Mouse (Mus musculus) limb, embryonic 14.5 days (tissue): ENCODE results near the gene M6pr. TPM values are rescaled to one million over a fixed set of nuclear protein-coding genes. Genes with fewer than 3 reads are reported as not detected.

Source experiments
- ATAC-seq: fragments of 200-750 bp; cut with Nextera tagmentation; 2 replicates; pipeline ENCODE4 v1.8.0; 2017; ENCODE audit warnings: low read depth, moderate number of reproducible peaks, moderate TSS enrichment; ENCODE audit not compliant: low FRiP score
- DNase-seq: peaks from one replicate; pipeline ENCODE4 v3.0.0-alpha.2; 2015; ENCODE audit warnings: low spot score
- H3K27ac ChIP-seq: fragments of 300-500 bp; sonication (generic); replicated peaks from 2 replicates; pipeline ENCODE4 v1.5.1; 2014; ENCODE audit warnings: low read depth, mild to moderate bottlenecking, low read length, moderate library complexity, mixed read lengths
- H3K27me3 ChIP-seq: fragments of 300-500 bp; sonication (generic); 2 replicates; pipeline ENCODE4 v1.6.1; 2014; ENCODE audit warnings: low read length, mixed read lengths; ENCODE audit not compliant: control insufficient read depth, insufficient read depth
- H3K36me3 ChIP-seq: fragments of 300-500 bp; sonication (generic); 2 replicates; pipeline ENCODE4 v1.6.1; 2014; ENCODE audit warnings: mild to moderate bottlenecking, low read length, moderate library complexity, mixed read lengths; ENCODE audit not compliant: control insufficient read depth, insufficient read depth
- H3K4me1 ChIP-seq: fragments of 300-500 bp; sonication (generic); 2 replicates; pipeline ENCODE4 v1.6.1; 2014; ENCODE audit warnings: antibody characterized with exemption, low read length, mixed read lengths; ENCODE audit not compliant: control insufficient read depth, insufficient read depth
- H3K4me2 ChIP-seq: fragments of 300-500 bp; sonication (generic); replicated peaks from 2 replicates; pipeline ENCODE4 v1.6.1; 2014; ENCODE audit warnings: low read depth, mild to moderate bottlenecking, low read length, moderate library complexity; ENCODE audit not compliant: severe bottlenecking
- H3K4me3 ChIP-seq: fragments of 300-500 bp; sonication (generic); replicated peaks from 2 replicates; pipeline ENCODE4 v1.5.1; 2014; ENCODE audit warnings: low read length
- H3K9ac ChIP-seq: fragments of 300-500 bp; sonication (generic); 2 replicates; pipeline ENCODE4 v1.6.1; 2014; ENCODE audit warnings: mild to moderate bottlenecking, low read depth, low read length, moderate library complexity; ENCODE audit not compliant: severe bottlenecking
- H3K9me3 ChIP-seq: fragments of 300-500 bp; sonication (generic); 2 replicates; pipeline ENCODE4 v1.6.1; 2016; ENCODE audit warnings: low read length; ENCODE audit not compliant: control insufficient read depth
- POLR2A ChIP-seq: fragments of 200-500 bp; IDR thresholded peaks from 2 replicates; pipeline ENCODE4 v1.8.0; 2012; ENCODE audit warnings: inconsistent platforms, mild to moderate bottlenecking, moderate library complexity, borderline replicate concordance; ENCODE audit not compliant: insufficient read depth, insufficient read length; ENCODE audit errors: extremely low read depth
- WGBS: fragments of 180-500 bp; shearing (Covaris S2); extraction: QIAGEN DNeasy Blood & Tissue Kit; methylation state at CpG from one replicate; pipeline ENCODE4 v1.1.7; 2014; 5-methylcytosine and 5-hydroxymethylcytosine counted together
- polyA plus RNA-seq, 2 experiments: library from polyadenylated mRNA; depleted of rRNA in 1 of 2; stranded (reverse) in 1 of 2; unstranded in 1 of 2; fragments of >200 nt; fragmentation: Nextera tagmentation in 1 of 2; extraction: Ambion mirVana in 1 of 2; gene quantifications; 2 replicates each; pipeline versions ENCODE4 v1.2.1 to v1.2.3; 2012 to 2014

The M6pr gene
- polyA plus RNA-seq, 2 experiments = 62.6 to 84.2 TPM

DNA sequence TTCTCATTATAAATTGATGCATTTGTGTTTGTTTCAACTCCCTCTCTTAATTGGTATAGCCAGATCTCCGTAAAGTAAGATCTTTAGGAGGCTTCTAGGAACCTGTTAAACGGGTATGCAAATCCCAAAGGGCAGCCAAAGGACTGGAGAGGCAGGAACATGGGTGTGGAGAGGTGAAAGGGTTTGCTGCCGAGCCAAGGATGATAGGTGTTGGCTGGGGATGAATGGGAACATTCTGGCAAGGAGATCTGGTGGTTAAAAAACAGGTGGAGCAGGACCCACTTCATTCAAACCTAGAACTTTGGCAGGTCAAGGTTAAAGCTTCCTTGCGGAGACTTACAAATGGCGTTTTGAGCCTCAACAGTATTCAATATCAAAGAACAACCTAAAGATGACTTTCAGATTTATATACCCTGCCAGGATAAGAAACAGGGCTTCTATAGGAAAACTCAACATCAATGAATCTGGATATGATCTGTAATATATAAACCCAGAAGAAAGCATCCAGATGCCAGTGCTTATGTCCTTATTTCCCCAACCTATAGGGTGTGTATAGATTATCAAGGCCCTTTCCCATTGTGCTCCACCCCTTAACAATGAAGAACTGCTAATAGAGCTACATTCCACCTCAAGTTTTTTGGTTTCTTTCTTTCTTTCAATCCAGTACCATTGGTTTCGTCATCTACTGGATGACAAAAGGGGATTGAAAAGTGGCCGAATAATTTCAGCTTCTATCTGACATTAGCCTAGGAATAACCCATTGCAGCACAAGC lies 32.7 kb downstream of the M6pr start:
- DNase-seq = no peak
- no peak for ATAC-seq
- Histone ChIP-seq H3K4me2 (peak overlapping the region; percentile 50), H3K4me1 (peaks cover 20% of the 10 kb centered on the region), H3K36me3 (peaks cover 1% of the 10 kb centered on the region), H3K9ac (no peak overlapping the region), H3K9me3 (no peaks in the 10 kb centered on the region), H3K27ac (peak overlapping the region; percentile 93; the same call in 1 of the 2 replicates), H3K4me3 (no peak overlapping the region), H3K27me3 (no peaks in the 10 kb centered on the region)
- no peak for TF ChIP-seq POLR2A
- 39% methylated on average over 7 of the region's 7 CpGs for WGBS

DNA sequence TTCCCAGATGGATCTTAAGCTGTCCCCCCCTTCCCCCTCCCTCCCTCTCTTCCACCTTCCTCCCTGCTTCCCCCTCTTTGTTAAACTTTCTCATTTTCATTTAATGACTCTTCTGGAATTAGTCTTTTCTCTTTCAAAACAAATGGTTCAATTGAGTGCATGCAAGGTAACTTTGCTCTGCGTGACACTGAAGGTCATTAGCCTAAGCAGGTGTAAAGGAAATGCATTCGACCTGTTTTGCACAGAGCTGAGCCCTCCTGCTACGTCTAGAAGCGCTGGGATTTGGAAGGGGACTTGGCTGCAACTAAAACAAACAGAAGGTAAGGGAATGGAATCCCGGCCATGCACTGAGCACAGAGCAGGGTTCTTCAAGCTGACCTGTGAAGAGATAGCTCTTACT lies 33.6 kb downstream of the M6pr start:
- 23% methylated on average over 5 of the region's 5 CpGs for WGBS
- DNase-seq = no peak
- Histone ChIP-seq H3K4me2 (no peak overlapping the region), H3K9me3 (no peaks in the 10 kb centered on the region), H3K4me3 (no peak overlapping the region), H3K36me3 (no peaks in the 10 kb centered on the region), H3K27ac (no peak overlapping the region), H3K27me3 (no peaks in the 10 kb centered on the region), H3K9ac (no peak overlapping the region), H3K4me1 (peaks cover 20% of the 10 kb centered on the region)
- no peak for ATAC-seq
- TF ChIP-seq POLR2A = no peak

- TF ChIP-seq POLR2A = no peak
- no peak overlapping the region for H3K27ac ChIP-seq
- no peak overlapping the region for H3K9ac ChIP-seq
- no peaks in the 10 kb centered on the region for H3K36me3 ChIP-seq
- H3K9me3 ChIP-seq = no peaks in the 10 kb centered on the region
- H3K27me3 ChIP-seq = no peaks in the 10 kb centered on the region
- ATAC-seq (no peak), DNase-seq (no peak)
- no peak overlapping the region for H3K4me3 ChIP-seq
- 67% methylated on average over 10 of the region's 10 CpGs for WGBS
- no peak overlapping the region for H3K4me2 ChIP-seq
- H3K4me1 ChIP-seq = peaks cover 8% of the 10 kb centered on the region; the same call in 1 of the 2 replicates
Observed at GRCm38 (mm10) chr6:122343719-122344118, 35.2 kb downstream of the M6pr start.

- H3K36me3 ChIP-seq = no peaks in the 10 kb centered on the region
- H3K27me3 ChIP-seq = no peaks in the 10 kb centered on the region
- H3K4me2 ChIP-seq = no peak overlapping the region
- no peak for TF ChIP-seq POLR2A
- no peak for ATAC-seq
- no peaks in the 10 kb centered on the region for H3K9me3 ChIP-seq
- 58% methylated on average over 9 of the region's 9 CpGs for WGBS
- H3K27ac ChIP-seq = no peak overlapping the region
- no peak overlapping the region for H3K4me3 ChIP-seq
- H3K4me1 ChIP-seq = 0 out of 2 replicates have a peak, but pooled peaks cover 6% of the 10 kb centered on the region
- H3K9ac ChIP-seq = no peak overlapping the region
- DNase-seq = no peak
Observed at GRCm38 (mm10) chr6:122344386-122345116, 36.0 kb downstream of the M6pr start.

- Histone ChIP-seq H3K4me1 (0 out of 2 replicates have a peak, but pooled peaks cover 4% of the 10 kb centered on the region), H3K27me3 (no peaks in the 10 kb centered on the region), H3K9me3 (no peaks in the 10 kb centered on the region), H3K9ac (no peak overlapping the region), H3K36me3 (no peaks in the 10 kb centered on the region), H3K27ac (no peak overlapping the region), H3K4me2 (no peak overlapping the region), H3K4me3 (no peak overlapping the region)
- WGBS = 78% methylated on average over 6 of the region's 6 CpGs
- no peak for TF ChIP-seq POLR2A
- no peak for DNase-seq
- no peak for ATAC-seq
Observed at GRCm38 (mm10) chr6:122345731-122346130, 37.2 kb downstream of the M6pr start.
